Mouse (Mus musculus) small intestine, adult 2 months (tissue): Measurements from ENCODE around the gene Stub1.

Experiments
- CTCF ChIP-seq: fragments of 200-500 bp; IDR thresholded peaks from 2 replicates; pipeline ENCODE4 v1.5.1; 2012; ENCODE audit warnings: low read depth, mild to moderate bottlenecking, control low read depth, inconsistent platforms, low read length, moderate library complexity, mixed read lengths; ENCODE audit not compliant: insufficient replicate concordance, insufficient read length; ENCODE audit errors: extremely low read depth
- POLR2A ChIP-seq: fragments of 200-500 bp; IDR thresholded peaks from 2 replicates; pipeline ENCODE4 v1.6.1; 2012; ENCODE audit warnings: low read depth, mild to moderate bottlenecking, control low read depth, inconsistent platforms, low read length, moderate library complexity

GRCm38 (mm10) chr17:25783861-25784574 is 49.2 kb downstream of the Stub1 start:
- TF ChIP-seq POLR2A, result no peak
- no peak for TF ChIP-seq CTCF
